Mouse (Mus musculus): Measurements from ENCODE around the gene Intu.

Gene Intu

GRCm38 (mm10) chr3:40531286-40532141 lies at the start of gene Intu:
Gene Intu, plus strand, starts transcription at chr3:40531286.
- in situ Hi-C loops (cut with MboI, MseI), result loop anchor here (25.0 kb wide), 2 partner anchors 456 to 1031 kb away; partner anchors contain the start of gene Jade1

DNA sequence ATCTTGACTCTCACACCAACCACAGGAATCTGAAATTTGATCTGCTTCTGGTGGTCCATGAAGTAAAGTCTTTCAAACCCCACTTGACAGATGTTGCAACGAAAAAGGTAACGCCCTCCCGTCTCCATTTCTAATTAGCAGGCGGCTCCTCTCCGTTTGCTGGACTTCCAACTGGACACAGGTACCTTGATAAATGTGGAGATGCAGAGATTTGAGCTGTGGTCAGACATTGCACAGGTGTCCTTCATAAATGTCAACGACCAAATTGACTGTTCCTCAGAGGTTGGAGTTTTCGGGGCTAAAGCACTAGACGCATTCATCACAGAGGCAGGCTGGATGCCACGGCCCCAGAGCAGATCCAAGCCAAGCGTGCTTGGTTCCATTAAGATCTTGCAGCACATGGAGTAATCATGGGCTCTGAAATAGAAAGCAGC lies 47.8 kb upstream of the Intu start:
- in situ Hi-C loops (cut with MboI, MseI), result no loop called here

DNA sequence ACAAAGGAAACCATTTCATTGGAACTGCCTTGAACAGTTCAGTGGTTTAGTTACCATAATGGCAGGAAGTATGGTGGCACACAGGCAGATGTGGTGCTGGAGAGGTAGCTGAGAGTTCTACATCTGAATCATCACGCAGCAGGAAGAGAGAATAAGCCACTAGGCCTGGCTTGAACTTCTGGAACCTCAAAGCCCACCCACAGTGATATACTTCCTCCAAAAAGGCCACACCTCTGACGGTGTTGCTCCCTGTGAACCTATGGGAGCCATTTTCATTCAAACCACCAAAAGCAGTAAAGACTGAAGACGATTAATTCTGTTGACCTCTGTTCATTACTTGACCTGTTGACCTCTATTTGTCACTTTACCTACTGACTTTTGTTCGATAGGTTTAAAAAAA lies 43.7 kb upstream of the Intu start:
- in situ Hi-C loops (cut with MboI, MseI), result no loop called here

- in situ Hi-C loops (cut with MboI, MseI), result no loop called here
Measured at GRCm38 (mm10) chr3:40491742-40492141, 39.3 kb upstream of the Intu start.

DNA sequence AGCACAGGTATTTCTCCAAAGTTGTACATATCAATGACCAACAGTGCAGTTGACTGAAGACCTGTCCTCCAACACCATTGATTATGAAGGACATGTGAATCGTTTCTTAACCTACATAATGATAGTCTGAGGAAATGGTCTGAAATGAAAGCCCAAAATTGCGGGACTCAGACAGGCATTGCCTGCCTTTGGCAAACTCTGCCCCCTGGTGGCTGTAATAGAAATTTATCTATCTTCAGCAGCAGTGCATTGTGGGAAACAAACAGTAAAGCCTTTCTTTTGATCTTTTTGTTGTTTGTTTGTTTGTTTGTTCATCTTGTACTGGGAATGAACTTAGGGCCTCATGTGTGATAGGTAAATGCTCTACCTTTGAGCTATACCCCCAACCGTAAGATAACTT lies 32.2 kb upstream of the Intu start:
- in situ Hi-C loops (cut with MboI, MseI), result no loop called here

- in situ Hi-C loops (cut with MboI, MseI), result no loop called here
Measured at GRCm38 (mm10) chr3:40500157-40500808, 30.8 kb upstream of the Intu start.

- in situ Hi-C loops (cut with MboI, MseI), result no loop called here
Measured at GRCm38 (mm10) chr3:40504377-40504776, 26.7 kb upstream of the Intu start.

GRCm38 (mm10) chr3:40505451-40506014 lies 25.6 kb upstream of the Intu start:
- in situ Hi-C loops (cut with MboI, MseI), result no loop called here

- in situ Hi-C loops (cut with MboI, MseI), result no loop called here
Measured at GRCm38 (mm10) chr3:40508927-40509576, 22.0 kb upstream of the Intu start.

- in situ Hi-C loops (cut with MboI, MseI), result no loop called here
Measured at GRCm38 (mm10) chr3:40510567-40510966, 20.5 kb upstream of the Intu start.

- in situ Hi-C loops (cut with MboI, MseI), result no loop called here
Measured at GRCm38 (mm10) chr3:40512936-40513829, 17.9 kb upstream of the Intu start.

DNA sequence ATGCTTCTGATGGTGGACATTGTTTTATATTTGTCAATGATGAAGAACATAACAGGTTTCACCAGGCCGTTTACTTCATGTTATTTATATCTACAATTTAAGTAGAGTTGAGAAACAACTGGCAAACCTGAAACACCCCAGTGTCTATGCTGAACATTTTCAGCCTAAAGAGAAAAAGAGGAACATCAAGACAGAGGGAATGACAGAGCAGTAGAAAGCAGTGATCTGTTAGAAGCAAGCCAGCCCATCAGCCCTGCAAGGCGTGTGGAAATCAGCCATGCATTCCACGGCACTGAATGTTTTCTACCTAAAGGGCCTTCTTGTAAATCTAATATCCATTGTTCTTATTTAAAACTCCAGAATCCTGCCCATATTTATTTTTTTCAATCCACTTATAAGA lies 12.8 kb upstream of the Intu start:
- in situ Hi-C loops (cut with MboI, MseI), result no loop called here

- in situ Hi-C loops (cut with MboI, MseI), result no loop called here
Measured at GRCm38 (mm10) chr3:40519555-40519954, 11.5 kb upstream of the Intu start.

DNA sequence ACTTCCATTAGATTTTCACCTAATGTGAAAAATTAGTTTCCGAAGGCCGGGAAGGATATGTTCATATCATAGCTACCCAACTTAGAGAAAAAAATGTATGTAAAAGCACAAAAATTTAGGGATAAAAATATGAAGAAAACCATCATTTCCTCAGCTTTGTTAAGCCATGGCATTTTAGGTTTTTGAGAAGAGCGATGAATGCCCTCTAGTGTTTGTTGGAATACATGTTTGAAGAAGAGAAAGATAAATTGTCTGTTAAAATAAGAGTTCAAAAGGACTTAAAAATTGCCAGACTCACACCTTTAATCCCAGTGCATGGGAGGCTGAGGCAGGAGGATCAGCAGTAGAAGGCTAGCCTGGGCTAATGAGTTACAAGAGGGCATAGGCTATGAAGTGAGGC lies 10.5 kb upstream of the Intu start:
- in situ Hi-C loops (cut with MboI, MseI), result no loop called here

DNA sequence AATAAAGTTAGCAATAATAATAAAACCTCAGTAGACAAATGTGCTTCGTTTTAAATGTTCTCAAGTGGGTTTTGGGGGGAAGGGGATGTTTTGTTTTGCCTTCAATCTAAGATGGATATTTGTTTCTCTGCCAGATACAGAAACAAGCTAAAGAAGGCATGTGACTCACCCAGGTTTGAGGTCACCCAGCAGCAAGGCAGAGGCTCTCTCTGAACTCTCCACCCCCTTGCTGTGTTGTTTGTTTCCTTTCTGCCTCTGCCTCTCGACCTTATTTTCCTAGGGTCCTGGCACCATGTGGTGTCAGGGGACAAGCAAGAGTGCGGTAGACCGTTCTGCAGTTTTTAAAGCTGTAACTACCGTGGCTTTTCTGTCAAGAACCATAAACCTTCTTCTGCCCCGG lies 8.6 kb upstream of the Intu start:
- in situ Hi-C loops (cut with MboI, MseI), result no loop called here

GRCm38 (mm10) chr3:40522846-40523245 lies 8.2 kb upstream of the Intu start:
- in situ Hi-C loops (cut with MboI, MseI), result no loop called here

GRCm38 (mm10) chr3:40523371-40523783 lies 7.7 kb upstream of the Intu start:
- in situ Hi-C loops (cut with MboI, MseI), result no loop called here

DNA sequence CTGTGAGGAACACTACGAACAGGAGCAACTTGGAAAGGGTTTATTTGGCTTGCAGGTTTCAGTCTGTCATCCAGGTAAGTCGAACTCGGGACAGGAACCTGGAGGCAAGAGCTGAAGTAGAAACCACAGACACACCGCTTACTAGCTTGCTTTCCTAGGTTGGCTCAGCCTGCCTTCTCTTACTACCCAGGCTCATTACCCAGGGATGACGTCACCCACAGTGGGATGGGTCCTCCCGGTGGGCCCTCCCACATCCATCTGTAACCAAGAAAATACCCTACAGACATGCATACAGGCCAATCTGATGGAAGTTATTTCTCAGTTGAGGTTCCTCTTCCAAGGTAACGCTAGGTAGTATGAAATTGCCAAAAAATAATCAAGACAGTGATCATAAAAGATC lies 6.2 kb upstream of the Intu start:
- in situ Hi-C loops (cut with MboI, MseI), result loop anchor here (5.0 to 25.0 kb wide), 3 partner anchors 217 to 1037 kb away; partner anchors contain the start of genes Hspa4l and Jade1

DNA sequence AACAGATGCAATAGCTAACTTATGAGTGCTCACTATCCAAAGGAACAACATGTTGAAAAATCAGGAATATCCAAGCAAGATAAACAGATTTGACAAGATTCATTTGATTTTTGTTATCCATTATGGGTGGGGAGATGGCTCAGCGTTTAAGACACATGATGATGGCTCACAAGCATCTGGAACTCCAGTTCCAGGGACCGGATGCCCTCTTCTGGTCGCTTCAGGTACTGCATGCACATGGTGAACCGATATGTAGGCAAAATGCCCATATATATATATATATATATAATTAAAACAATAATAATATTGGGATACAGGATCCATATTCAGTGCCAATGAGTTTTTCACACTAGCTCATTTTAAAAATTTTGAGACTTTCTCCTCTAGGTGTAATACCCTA lies 5.7 kb upstream of the Intu start:
- in situ Hi-C loops (cut with MboI, MseI), result loop anchor here (5.0 to 25.0 kb wide), 3 partner anchors 217 to 1037 kb away; partner anchors contain the start of genes Hspa4l and Jade1

GRCm38 (mm10) chr3:40526095-40526494 lies 5.0 kb upstream of the Intu start:
- in situ Hi-C loops (cut with MboI, MseI), result loop anchor here (5.0 to 25.0 kb wide), 3 partner anchors 216 to 1036 kb away; partner anchors contain the start of genes Hspa4l and Jade1

DNA sequence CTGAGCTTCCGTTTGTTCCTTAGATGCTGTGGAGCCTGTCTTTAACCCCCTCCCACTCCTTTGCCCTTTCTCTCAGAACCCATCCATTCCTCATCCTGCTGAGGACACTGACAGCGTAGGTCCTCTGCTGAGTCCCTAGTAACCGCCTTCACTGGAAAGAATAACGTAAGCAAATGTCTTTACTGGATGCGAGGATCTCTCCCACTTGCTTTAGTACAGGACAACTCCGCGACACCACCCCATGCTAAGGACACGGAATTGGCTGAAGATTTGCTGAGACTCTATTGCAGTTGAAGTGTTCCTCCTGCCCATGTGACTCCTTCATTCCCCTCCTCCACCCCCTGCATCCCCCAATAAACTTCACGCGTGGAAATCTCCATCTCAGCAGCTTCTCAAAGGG lies 3.9 kb upstream of the Intu start:
- in situ Hi-C loops (cut with MboI, MseI), result loop anchor here (5.0 to 25.0 kb wide), 3 partner anchors 215 to 1035 kb away; partner anchors contain the start of genes Hspa4l and Jade1
